Mouse (Mus musculus): ENCODE measurements around the gene Nudt3.
"Not testable (repeated sequence)": the region's sequence is repeated elsewhere in the genome, so short reads cannot be mapped to it uniquely, and the experiment has no call there.

Gene Nudt3

DNA sequence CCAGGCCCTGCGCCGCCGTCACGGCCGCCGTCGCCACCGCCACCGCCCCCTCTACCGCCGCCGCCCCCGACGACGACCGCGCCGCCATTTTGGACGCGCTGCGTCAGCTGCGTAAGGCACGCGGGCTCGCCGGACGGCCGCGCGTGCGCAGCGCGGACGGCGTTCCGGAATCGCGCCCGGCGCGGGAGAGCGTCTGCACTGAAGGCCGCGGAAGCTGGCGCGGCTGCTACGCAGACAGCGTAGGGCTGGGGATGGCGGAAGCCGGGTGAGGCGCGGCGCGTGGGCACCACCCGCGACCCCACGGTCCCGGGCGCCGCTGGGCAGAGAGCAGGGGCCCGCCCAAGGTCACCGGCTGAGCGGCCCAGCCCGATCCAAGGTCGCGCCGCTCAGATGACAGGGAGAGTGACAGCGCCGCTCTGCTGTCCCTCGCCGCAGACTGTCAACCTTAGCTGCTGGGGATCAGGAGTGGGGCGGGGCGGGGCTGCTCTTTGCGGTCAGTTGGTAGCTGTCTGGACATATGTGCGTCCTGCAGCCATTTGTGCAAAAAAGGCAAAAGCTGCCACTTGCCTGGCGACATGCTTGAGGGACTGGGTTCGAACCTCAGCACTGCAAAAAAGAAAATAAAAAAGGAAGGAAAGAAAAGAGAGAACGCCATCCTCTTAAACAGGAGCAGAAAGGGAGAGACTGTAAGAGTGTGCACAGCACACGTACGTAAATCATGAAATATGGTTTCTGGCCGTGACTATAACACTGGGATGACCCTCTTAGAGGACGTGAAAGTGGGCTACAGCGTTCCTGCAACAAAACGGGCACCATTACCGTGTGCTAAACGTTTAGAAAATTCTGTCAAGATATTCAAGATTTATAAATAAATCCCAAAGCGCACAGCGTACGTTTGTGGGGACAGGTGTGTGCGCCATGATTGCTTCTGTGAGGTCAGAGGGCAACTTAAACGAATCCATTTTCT lies at the start of gene Nudt3:
Gene Nudt3 (minus strand): TSS at position 136 of the 967 bp plus-strand sequence.
- in situ Hi-C loops (cut with MboI, MseI), result no loop called here

GRCm38 (mm10) chr17:27671720-27672119 lies 48.4 kb upstream of the Nudt3 start:
- in situ Hi-C loops (cut with MboI, MseI), result no loop called here

DNA sequence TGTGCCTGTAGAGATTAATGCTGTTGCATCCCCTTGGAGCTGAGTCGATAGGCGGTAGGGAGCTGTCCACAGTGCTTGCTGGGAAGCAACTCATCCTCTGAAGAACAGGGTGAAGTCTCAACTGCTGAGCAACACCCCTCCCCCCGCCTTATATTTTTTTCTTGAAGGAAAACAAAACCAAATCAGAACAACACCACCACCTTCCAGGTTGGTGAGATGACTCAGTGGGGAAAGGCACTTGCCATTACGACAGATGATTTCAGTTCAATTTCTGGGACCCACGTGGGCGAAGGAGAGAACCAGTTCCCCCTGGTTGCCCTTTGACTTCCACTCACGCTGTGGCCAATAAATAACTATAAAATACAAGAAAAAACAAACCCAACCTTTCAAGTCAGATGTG lies 35.5 kb upstream of the Nudt3 start:
- in situ Hi-C loops (cut with MboI, MseI), result no loop called here

DNA sequence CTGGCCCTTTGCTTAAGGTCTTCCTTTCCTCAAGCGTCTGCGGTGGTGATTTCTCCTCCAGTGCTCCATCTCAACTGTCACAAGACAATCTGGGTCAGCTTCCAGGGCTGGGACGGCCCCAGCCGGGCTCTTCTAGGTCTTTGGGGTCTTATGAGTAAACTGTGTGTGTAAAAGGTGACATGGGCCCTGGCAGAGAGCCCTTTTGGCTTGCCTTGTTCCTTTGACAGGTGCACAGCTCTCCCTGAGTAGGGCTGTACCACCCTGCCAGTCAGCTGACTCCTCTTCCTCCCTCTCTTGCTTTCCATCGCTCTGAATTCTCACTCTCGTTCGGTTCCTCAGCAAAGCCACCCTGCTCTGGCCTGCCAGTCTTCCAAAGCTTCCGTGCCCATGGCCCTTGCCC lies 33.8 kb upstream of the Nudt3 start:
- in situ Hi-C loops (cut with MboI, MseI), result no loop called here

- in situ Hi-C loops (cut with MboI, MseI), result no loop called here
Observed at GRCm38 (mm10) chr17:27656414-27656813, 33.1 kb upstream of the Nudt3 start.

GRCm38 (mm10) chr17:27656011-27656399 lies 32.7 kb upstream of the Nudt3 start:
- in situ Hi-C loops (cut with MboI, MseI), result no loop called here

DNA sequence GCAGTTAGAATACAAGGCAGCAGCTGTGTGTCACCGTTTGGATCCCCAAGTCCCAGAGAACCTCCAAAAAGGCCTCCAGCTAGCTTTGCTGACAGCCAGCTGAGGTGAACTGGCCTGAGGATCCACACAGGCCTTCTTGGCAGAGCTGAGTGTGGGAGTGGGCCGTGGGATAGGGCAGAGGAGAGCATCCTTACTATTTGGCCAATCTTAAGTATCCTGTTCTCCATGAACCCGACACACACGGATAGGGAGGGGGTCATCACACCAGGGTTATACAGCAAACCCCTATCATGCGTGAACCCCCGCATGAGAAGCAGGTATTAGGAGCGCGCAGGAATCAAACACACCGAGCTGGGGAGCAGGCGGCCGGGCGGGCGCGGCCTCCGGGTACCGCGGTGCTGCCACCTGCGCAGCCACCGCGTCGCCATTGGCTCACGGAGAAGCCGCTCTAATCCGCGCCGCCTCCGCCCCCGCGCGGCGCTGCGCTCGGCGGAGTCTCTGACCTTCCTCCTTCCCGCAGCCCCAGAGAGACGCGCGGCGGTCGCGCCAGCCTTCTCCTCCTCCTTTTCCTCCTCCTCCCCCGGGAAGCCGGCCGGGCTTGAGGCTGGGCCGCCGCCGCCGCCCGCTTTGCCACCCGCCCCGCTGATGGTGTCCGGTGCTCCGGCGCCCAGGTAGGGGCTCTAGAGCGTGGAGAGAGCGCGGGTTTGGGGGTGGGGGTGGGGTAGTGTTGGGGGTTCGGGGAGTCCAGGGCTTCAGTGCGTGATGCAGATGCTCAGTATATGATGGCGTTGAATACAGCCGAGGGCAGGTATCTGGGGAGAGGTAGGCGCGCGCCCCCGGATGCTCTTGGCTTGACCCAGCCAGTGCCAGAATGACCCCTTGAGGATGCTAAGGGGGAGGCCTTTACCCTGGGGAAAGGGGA lies 32.1 kb upstream of the Nudt3 start, which contains the start of gene Pacsin1:
Gene Pacsin1 (plus strand): TSS at position 421 of the 922 bp plus-strand sequence.
- in situ Hi-C loops (cut with MboI, MseI), result no loop called here

GRCm38 (mm10) chr17:27653253-27653959 lies 30.1 kb upstream of the Nudt3 start:
- in situ Hi-C loops (cut with MboI, MseI), result no loop called here

- in situ Hi-C loops (cut with MboI, MseI), result no loop called here
Observed at GRCm38 (mm10) chr17:27652046-27652790, 28.9 kb upstream of the Nudt3 start.

- in situ Hi-C loops (cut with MboI, MseI), result no loop called here
Observed at GRCm38 (mm10) chr17:27650586-27650985, 27.3 kb upstream of the Nudt3 start.

- in situ Hi-C loops (cut with MboI, MseI), result no loop called here
Observed at GRCm38 (mm10) chr17:27650160-27650559, 26.9 kb upstream of the Nudt3 start.

DNA sequence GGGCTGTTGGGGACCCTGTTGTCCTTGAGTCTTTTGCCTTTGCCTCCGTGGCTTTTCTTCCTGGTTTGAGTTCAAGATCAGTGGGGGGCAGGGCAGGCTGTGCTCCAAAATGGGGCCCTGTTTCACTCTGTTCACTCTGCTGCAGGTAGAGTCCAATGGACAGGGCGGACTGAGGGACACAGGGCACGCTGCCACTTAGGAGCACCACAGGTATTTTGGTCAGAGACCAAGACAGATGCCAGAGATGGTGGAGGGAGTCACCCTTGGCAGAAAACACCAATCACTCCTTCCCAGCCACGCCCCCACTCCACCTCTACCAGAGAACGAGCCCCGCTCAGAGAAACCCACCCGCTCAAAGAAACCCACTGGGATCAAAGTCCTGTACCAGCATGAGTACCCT lies 22.5 kb upstream of the Nudt3 start:
- in situ Hi-C loops (cut with MboI, MseI), result no loop called here

DNA sequence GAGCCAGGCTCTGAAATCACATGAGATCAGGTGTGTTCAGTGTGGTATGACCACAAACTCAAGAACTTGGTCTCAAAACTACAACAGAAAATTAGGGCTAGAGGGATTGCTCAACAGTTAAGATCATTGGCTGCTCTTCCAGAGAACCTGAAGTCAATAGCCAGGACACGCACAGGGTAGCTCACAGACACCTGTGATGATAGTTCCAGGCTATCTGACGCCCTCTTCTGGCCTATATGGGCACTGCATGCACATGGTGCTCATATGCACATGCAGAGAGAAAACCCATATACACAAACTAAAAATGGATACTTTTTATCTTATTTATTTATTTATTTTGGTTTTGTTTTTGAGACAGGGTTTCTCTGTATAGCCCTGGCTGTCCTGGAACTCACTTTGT lies 21.3 kb upstream of the Nudt3 start:
- in situ Hi-C loops (cut with MboI, MseI), result no loop called here

- in situ Hi-C loops (cut with MboI, MseI), result no loop called here
Observed at GRCm38 (mm10) chr17:27643756-27644155, 20.5 kb upstream of the Nudt3 start.

- in situ Hi-C loops (cut with MboI, MseI), result no loop called here
Observed at GRCm38 (mm10) chr17:27643101-27643500, 19.8 kb upstream of the Nudt3 start.

GRCm38 (mm10) chr17:27642491-27643062 lies 19.3 kb upstream of the Nudt3 start:
- in situ Hi-C loops (cut with MboI, MseI), result no loop called here

GRCm38 (mm10) chr17:27639851-27640250 lies 16.6 kb upstream of the Nudt3 start:
- in situ Hi-C loops (cut with MboI, MseI), result not testable (repeated sequence)

DNA sequence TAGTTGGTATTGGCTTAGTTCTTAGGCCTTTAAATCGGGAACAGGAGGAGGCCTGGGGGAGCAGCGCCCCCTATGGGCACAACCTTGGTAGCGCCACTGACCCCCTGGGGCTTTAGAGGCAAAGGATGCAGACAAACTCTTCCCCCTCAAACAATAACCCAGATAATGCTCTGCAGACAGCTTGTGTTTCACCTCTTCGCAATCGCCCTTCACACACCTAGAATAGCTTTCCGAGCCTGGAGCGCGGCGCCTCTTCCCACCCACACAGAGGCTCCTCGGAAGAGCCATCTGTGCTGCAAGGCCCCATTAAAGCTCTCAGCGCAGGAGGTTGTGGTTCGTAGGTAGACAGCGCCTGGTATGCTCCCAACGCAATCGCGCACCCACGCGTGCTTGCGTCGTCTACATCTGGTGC lies 15.6 kb upstream of the Nudt3 start:
- in situ Hi-C loops (cut with MboI, MseI), result no loop called here

DNA sequence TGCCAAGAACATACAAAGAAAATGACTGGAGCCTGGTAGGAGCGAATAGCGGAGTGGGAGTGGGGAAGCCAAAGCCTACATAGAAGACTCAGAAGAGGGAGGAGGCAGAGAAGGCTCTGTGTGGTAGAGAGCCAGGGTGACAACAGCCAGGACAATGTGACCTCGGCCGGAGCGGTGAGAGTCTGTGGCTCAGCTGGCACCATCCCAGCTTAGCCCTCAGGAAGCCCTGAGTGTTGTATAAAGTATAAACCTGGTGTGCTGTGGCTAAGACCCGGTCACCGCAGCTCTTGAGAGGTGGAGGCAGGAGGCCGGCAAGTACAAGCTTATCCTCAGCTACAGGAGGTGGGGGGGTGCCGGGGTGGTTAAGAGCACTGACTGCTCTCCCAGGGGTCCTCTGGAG lies 14.0 kb upstream of the Nudt3 start:
- in situ Hi-C loops (cut with MboI, MseI), result no loop called here

Measured in T-helper 1 cell (primary cell).